Mouse (Mus musculus) erythroblast, embryonic 14.5 days (primary cell): ENCODE measurements around the gene Inpp5a. TPM values are rescaled to one million over a fixed set of nuclear protein-coding genes. Genes with fewer than 3 reads are reported as not detected.

Source experiments
- H3K27me3 ChIP-seq: 2 replicates; pipeline ENCODE4 v1.6.1; 2012; ENCODE audit warnings: inconsistent platforms; ENCODE audit not compliant: control insufficient read depth
- H3K36me3 ChIP-seq: 2 replicates; pipeline ENCODE4 v1.6.1; 2012; ENCODE audit warnings: mild to moderate bottlenecking, inconsistent platforms; ENCODE audit not compliant: control insufficient read depth
- H3K4me1 ChIP-seq: 2 replicates; pipeline ENCODE4 v1.6.1; 2012; ENCODE audit warnings: inconsistent platforms; ENCODE audit not compliant: control insufficient read depth
- H3K4me3 ChIP-seq: replicated peaks from 2 replicates; pipeline ENCODE3; 2012; ENCODE audit warnings: moderate library complexity, mild to moderate bottlenecking, inconsistent platforms
- H3K9me3 ChIP-seq: 2 replicates; pipeline ENCODE4 v1.6.1; 2012; ENCODE audit warnings: low read length, inconsistent platforms, mixed read lengths; ENCODE audit not compliant: control insufficient read depth
- GATA1 ChIP-seq: IDR thresholded peaks from 2 replicates; pipeline ENCODE4 v1.6.1; 2012; ENCODE audit warnings: low read length, inconsistent platforms, mixed read lengths
- TAL1 ChIP-seq: IDR thresholded peaks from 3 replicates; pipeline ENCODE4 v1.6.1; 2012; ENCODE audit warnings: low read length, inconsistent platforms, mixed read lengths
- polyA plus RNA-seq: library from polyadenylated mRNA; stranded (reverse); fragments of >175 nt; gene quantifications from 2 replicates; pipeline ENCODE4 v1.2.3, GENCODE M21; 2012

Gene Inpp5a
- polyA plus RNA-seq, 1 experiment = 0.25 TPM

- Histone ChIP-seq H3K36me3 (no peaks in the 10 kb centered on the region), H3K4me3 (no peak overlapping the region), H3K9me3 (no peaks in the 10 kb centered on the region), H3K4me1 (peaks cover 1% of the 10 kb centered on the region; the same call in 1 of the 2 replicates), H3K27me3 (no peaks in the 10 kb centered on the region)
- TF ChIP-seq TAL1 = no peak
- no peak for TF ChIP-seq GATA1
These were observed 80.5 kb downstream of the Inpp5a start for GRCm38 (mm10) chr7:139469457-139469856.

GRCm38 (mm10) chr7:139470481-139470880 lies 81.6 kb downstream of the Inpp5a start:
- H3K4me1 ChIP-seq = peaks cover 1% of the 10 kb centered on the region; the same call in 1 of the 2 replicates
- H3K4me3 ChIP-seq = no peak overlapping the region
- H3K9me3 ChIP-seq = no peaks in the 10 kb centered on the region
- TF ChIP-seq GATA1 = no peak
- no peak for TF ChIP-seq TAL1
- no peaks in the 10 kb centered on the region for H3K27me3 ChIP-seq
- H3K36me3 ChIP-seq = no peaks in the 10 kb centered on the region

DNA sequence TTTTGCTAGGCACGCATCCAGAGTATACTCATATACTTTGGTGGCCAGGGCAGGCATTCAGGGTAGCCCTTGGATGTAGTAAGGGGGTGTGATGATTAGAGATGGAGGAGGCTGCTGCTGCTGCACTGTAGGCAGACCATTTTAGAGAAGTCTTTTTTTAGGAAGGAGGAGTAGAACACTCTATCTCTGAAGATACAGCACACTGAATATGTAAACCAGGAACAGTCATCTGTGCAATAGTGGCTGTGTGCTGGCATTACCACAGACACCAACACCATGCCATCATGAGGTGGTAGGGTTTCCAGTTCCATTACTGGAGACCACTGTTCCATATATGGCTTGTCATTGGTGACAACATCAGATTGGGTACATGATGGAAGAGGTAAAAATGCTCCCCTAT lies 83.1 kb downstream of the Inpp5a start:
- Histone ChIP-seq H3K36me3 (no peaks in the 10 kb centered on the region), H3K9me3 (no peaks in the 10 kb centered on the region), H3K4me3 (no peak overlapping the region), H3K4me1 (no peaks in the 10 kb centered on the region), H3K27me3 (no peaks in the 10 kb centered on the region)
- TF ChIP-seq TAL1 = no peak
- no peak for TF ChIP-seq GATA1

- Histone ChIP-seq H3K4me3 (no peak overlapping the region), H3K9me3 (no peaks in the 10 kb centered on the region), H3K36me3 (no peaks in the 10 kb centered on the region), H3K4me1 (no peaks in the 10 kb centered on the region), H3K27me3 (no peaks in the 10 kb centered on the region)
- TF ChIP-seq GATA1 = no peak
- TF ChIP-seq TAL1 = no peak
These were observed 84.1 kb downstream of the Inpp5a start for GRCm38 (mm10) chr7:139472865-139473549.

DNA sequence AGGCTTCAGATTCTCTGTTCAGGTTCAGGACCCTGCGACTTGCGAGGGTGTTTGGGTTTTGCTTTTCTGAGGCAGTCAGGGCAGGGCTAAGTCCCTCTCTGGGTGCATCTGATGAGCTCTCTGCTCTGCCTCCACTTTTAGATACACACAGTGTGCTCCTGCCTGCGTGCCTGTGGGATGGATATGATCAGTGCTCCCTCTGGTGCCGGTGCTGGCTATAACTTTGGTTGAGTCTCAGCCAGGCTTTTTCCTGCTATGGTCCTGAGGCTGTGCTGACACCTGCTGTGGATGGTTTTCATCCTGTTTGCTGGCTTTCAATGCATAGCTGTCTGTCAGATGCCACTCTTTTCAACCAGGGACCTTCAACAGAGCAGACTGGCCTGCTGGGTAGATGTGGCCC lies 87.0 kb downstream of the Inpp5a start:
- TF ChIP-seq TAL1 (no peak), GATA1 (no peak)
- H3K27me3 ChIP-seq = no peaks in the 10 kb centered on the region
- H3K36me3 ChIP-seq = no peaks in the 10 kb centered on the region
- no peak overlapping the region for H3K4me3 ChIP-seq
- no peaks in the 10 kb centered on the region for H3K4me1 ChIP-seq
- no peaks in the 10 kb centered on the region for H3K9me3 ChIP-seq

GRCm38 (mm10) chr7:139476700-139477099 lies 87.8 kb downstream of the Inpp5a start:
- TF ChIP-seq GATA1 = no peak
- no peak for TF ChIP-seq TAL1
- no peaks in the 10 kb centered on the region for H3K4me1 ChIP-seq
- no peaks in the 10 kb centered on the region for H3K27me3 ChIP-seq
- H3K4me3 ChIP-seq = no peak overlapping the region
- H3K36me3 ChIP-seq = no peaks in the 10 kb centered on the region
- no peaks in the 10 kb centered on the region for H3K9me3 ChIP-seq

DNA sequence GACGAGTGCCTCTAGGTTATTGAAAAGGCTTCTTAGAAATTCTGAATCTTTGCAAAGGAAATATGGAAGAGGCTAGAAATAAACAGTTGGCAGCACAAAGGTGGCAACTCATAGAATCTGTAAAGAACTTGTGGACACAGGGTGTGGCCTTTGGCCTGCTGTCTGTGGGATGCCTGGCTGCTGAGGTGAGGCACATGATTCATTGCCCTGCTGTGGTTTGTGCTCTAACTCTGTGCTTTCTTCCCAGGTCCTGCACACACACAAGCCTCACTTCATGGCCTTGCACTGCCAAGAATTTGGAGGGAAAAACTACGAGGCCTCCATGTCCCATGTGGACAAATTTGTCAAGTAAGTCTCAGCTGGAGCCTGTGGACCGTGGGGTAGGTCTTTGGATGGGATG lies 88.8 kb downstream of the Inpp5a start:
- Histone ChIP-seq H3K9me3 (no peaks in the 10 kb centered on the region), H3K4me1 (no peaks in the 10 kb centered on the region), H3K27me3 (no peaks in the 10 kb centered on the region), H3K4me3 (no peak overlapping the region), H3K36me3 (no peaks in the 10 kb centered on the region)
- TF ChIP-seq GATA1 (no peak), TAL1 (no peak)

- Histone ChIP-seq H3K4me1 (no peaks in the 10 kb centered on the region), H3K27me3 (no peaks in the 10 kb centered on the region), H3K36me3 (no peaks in the 10 kb centered on the region), H3K4me3 (no peak overlapping the region), H3K9me3 (no peaks in the 10 kb centered on the region)
- TF ChIP-seq TAL1 (no peak), GATA1 (no peak)
These were observed 90.2 kb downstream of the Inpp5a start for GRCm38 (mm10) chr7:139479077-139479476.

DNA sequence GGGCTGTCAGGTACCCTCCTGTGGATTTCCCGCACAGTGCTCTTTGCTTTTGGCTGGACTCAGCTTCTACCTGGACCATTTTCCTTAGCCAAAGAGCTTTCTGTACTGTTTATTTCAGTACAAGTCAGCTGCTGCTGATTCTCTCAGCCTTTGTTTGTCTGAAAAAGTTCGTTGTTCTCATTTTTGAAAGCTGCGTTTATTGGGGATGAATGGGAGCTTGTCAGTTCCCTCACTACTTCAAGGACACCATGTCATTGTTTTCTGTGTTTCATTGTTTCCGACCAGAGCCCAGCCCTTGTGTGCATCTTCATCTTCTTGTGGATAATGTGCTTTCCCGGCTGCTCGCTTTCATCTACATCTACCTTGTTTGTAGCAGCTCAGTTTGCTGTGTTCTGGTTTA lies 90.7 kb downstream of the Inpp5a start:
- H3K4me3 ChIP-seq = no peak overlapping the region
- H3K36me3 ChIP-seq = no peaks in the 10 kb centered on the region
- TF ChIP-seq TAL1 (no peak), GATA1 (no peak)
- H3K27me3 ChIP-seq = no peaks in the 10 kb centered on the region
- no peaks in the 10 kb centered on the region for H3K9me3 ChIP-seq
- no peaks in the 10 kb centered on the region for H3K4me1 ChIP-seq
